Mouse (Mus musculus) heart, embryonic 14.5 days (tissue): Measurements from ENCODE around the gene Aqp5. TPM values are rescaled to one million over a fixed set of nuclear protein-coding genes. Genes with fewer than 3 reads are reported as not detected.

Experiments
- ATAC-seq: fragments of 200-750 bp; cut with Nextera tagmentation; 2 replicates; pipeline ENCODE4 v1.8.0; 2017; ENCODE audit warnings: low read depth, moderate TSS enrichment; ENCODE audit not compliant: insufficient number of reproducible peaks, insufficient read depth, low FRiP score
- H3K27ac ChIP-seq, 2 experiments: fragments of 200-500 bp in 1 of 2; fragments of 300-500 bp in 1 of 2; sonication (generic) in 1 of 2; replicated peaks in 1 of 2; 2 replicates each; pipeline ENCODE4 v1.5.1; 2012 to 2014; ENCODE audit warnings: low read depth in 2 of 2, low read length in 2 of 2, control low read depth in 1 of 2, mild to moderate bottlenecking in 1 of 2, mixed read lengths in 1 of 2; ENCODE audit not compliant: control insufficient read depth in 1 of 2, insufficient read depth in 1 of 2
- H3K27me3 ChIP-seq: fragments of 300-500 bp; sonication (generic); 2 replicates; pipeline ENCODE4 v1.6.1; 2014; ENCODE audit warnings: mild to moderate bottlenecking, low read length, control low read depth; ENCODE audit not compliant: control insufficient read depth, insufficient read depth
- H3K36me3 ChIP-seq: fragments of 300-500 bp; sonication (generic); 2 replicates; pipeline ENCODE4 v1.6.1; 2014; ENCODE audit warnings: mild to moderate bottlenecking, control low read depth, low read length, mixed read lengths; ENCODE audit not compliant: control insufficient read depth, insufficient read depth
- H3K4me1 ChIP-seq, 2 experiments: fragments of 200-500 bp in 1 of 2; fragments of 300-500 bp in 1 of 2; sonication (generic) in 1 of 2; 2 replicates each; pipeline ENCODE4 v1.6.1; 2012 to 2014; ENCODE audit warnings: low read length in 2 of 2, control low read depth in 1 of 2, mixed read lengths in 1 of 2; ENCODE audit not compliant: control insufficient read depth in 2 of 2, insufficient read depth in 2 of 2
- H3K4me2 ChIP-seq: fragments of 300-500 bp; sonication (generic); 2 replicates; pipeline ENCODE4 v1.6.1; 2014; ENCODE audit warnings: mild to moderate bottlenecking, low read length
- H3K4me3 ChIP-seq, 2 experiments: fragments of 200-500 bp in 1 of 2; fragments of 300-500 bp in 1 of 2; sonication (generic) in 1 of 2; 2 replicates each; pipeline ENCODE4 v1.5.1; 2012 to 2014; ENCODE audit warnings: low read length in 2 of 2, mild to moderate bottlenecking in 2 of 2, control low read depth in 1 of 2, low read depth in 1 of 2, moderate library complexity in 1 of 2; ENCODE audit not compliant: control insufficient read depth in 1 of 2, insufficient read depth in 1 of 2
- H3K9ac ChIP-seq: fragments of 300-500 bp; sonication (generic); 2 replicates; pipeline ENCODE4 v1.6.1; 2014; ENCODE audit warnings: mild to moderate bottlenecking, low read length
- H3K9me3 ChIP-seq: fragments of 300-500 bp; sonication (generic); 2 replicates; pipeline ENCODE4 v1.6.1; 2016; ENCODE audit warnings: low read length, control low read depth; ENCODE audit not compliant: control insufficient read depth
- WGBS: fragments of 180-500 bp; shearing (Covaris S2); extraction: QIAGEN DNeasy Blood & Tissue Kit; methylation state at CpG from one replicate; pipeline ENCODE4 v1.1.7; 2014; 5-methylcytosine and 5-hydroxymethylcytosine counted together
- polyA plus RNA-seq: library from polyadenylated mRNA; unstranded; fragments of >200 nt; fragmentation: Nextera tagmentation; extraction: Ambion mirVana; gene quantifications from 2 replicates; pipeline ENCODE4 v1.2.1, GENCODE M21; 2014

The Aqp5 gene
- polyA plus RNA-seq, 1 experiment from 2014 or later = 0.18 TPM

- Histone ChIP-seq H3K4me1 (peaks cover 10 to 41% of the 10 kb centered on the region in 2 experiments), H3K9me3 (no peaks in the 10 kb centered on the region), H3K36me3 (peaks cover 36% of the 10 kb centered on the region), H3K27ac (no peak overlapping the region), H3K27me3 (no peaks in the 10 kb centered on the region), H3K9ac (peak overlapping the region; percentile 42; the same call in 1 of the 2 replicates), H3K4me2 (no peak overlapping the region), H3K4me3 (no peak overlapping the region)
- WGBS = 76% methylated on average over 10 of the region's 10 CpGs
- ATAC-seq = no peak
These were observed 53.2 kb downstream of the Aqp5 start for GRCm38 (mm10) chr15:99643832-99644231.

Other genes starting within 250 kb of the Aqp5 start
- 14.4 and 15.0 TPM in 2 replicates for gene Fmnl3, start 220.3 kb upstream of the Aqp5 start, polyA plus RNA-seq
- 235 and 239 TPM in 2 replicates for gene Tmbim6, start 197.9 kb upstream of the Aqp5 start, polyA plus RNA-seq
- gene Nckap5l, start 133.0 kb upstream of the Aqp5 start, polyA plus RNA-seq = 7.5 and 9.2 TPM in 2 replicates
- gene Bcdin3d, start 116.1 kb upstream of the Aqp5 start, polyA plus RNA-seq = 11.8 and 12.5 TPM in 2 replicates
- 0.19 TPM in 1 of 2 replicates, not detected in the other for gene Faim2, start 62.6 kb upstream of the Aqp5 start, polyA plus RNA-seq
- gene Aqp2, start 11.7 kb upstream of the Aqp5 start, polyA plus RNA-seq = not detected in 2 replicates
- gene Aqp6, start 10.6 kb downstream of the Aqp5 start, polyA plus RNA-seq = not detected in 2 replicates
- 94.4 and 98.7 TPM in 2 replicates for gene Racgap1, start 60.9 kb downstream of the Aqp5 start, polyA plus RNA-seq
- 1.1 and 1.2 TPM in 2 replicates for gene Asic1, start 79.6 kb downstream of the Aqp5 start, polyA plus RNA-seq
- 24.7 and 27.4 TPM in 2 replicates for gene Smarcd1, start 111.3 kb downstream of the Aqp5 start, polyA plus RNA-seq
- not detected in 2 replicates for gene Gm17349, start 114.7 kb downstream of the Aqp5 start, polyA plus RNA-seq
- 0.80 and 1.1 TPM in 2 replicates for gene Gpd1, start 126.7 kb downstream of the Aqp5 start, polyA plus RNA-seq
- 230 and 237 TPM in 2 replicates for gene Cox14, start 134.8 kb downstream of the Aqp5 start, polyA plus RNA-seq
- 55.3 and 60.8 TPM in 2 replicates for gene Cers5, start 182.1 kb downstream of the Aqp5 start, polyA plus RNA-seq